26 mouse cellular contexts compared by ENCODE assay signal in genomic region chrX:13718283-13718682, GRCm38 (mm10). TPM values are rescaled to one million over a fixed set of nuclear protein-coding genes. Genes with fewer than 3 reads are reported as not detected.
A peak's percentile ranks its signal among the peaks of the same experiment; 100 is the strongest.
DNase-seq lines count a peak whose midpoint lies in the region; ATAC-seq and TF ChIP-seq lines count a peak whose summit lies in the region.
"Had no signal": no experiment of that assay in that cellular context is flagged by ENCODE, and none has a peak within 500 bp of the region (broad histone marks: within the 10 kb centered on the region; RNA-seq: fewer than 3 reads in every experiment).

No protein-coding gene starts in this region.

- TF ChIP-seq CTCF in lung, postnatal 0 days (IDR thresholded peaks at IDR 0.05), result no peak
- no peak for TF ChIP-seq CTCF in MEL (IDR thresholded peaks at IDR 0.05 in 2 of 3, conservative IDR thresholded peaks at IDR 0.05 in 1 of 3; ENCODE audit: control insufficient read depth in 1 of 3, insufficient read depth in 1 of 3, low read depth in 2 of 3, low read length in 3 of 3, poor library complexity in 1 of 3, severe bottlenecking in 1 of 3)

- peak; percentile 36 for DNase-seq in lung, postnatal 0 days (ENCODE audit: low spot score)
- DNase-seq in lung, postnatal 10 days, result no peak
- DNase-seq in 3T3-L1 (ENCODE audit: low read depth, low spot score), result peak; percentile 27
- peak; percentile 28 for DNase-seq in MEL (ENCODE audit: low read depth, low spot score)
- no peak for DNase-seq in ovary, adult 18-20 months (ENCODE audit: low spot score)
- DNase-seq in heart, postnatal 14 days, result no peak
- no peak for DNase-seq in kidney, postnatal 36 days
- DNase-seq: adrenal gland, adult 2 months; adrenal gland, postnatal 10 days; adrenal gland, postnatal 25 days; cerebellum, adult 11-12 months; cerebellum, adult 2 months; cerebellum, adult 9-10 months; cerebellum, postnatal 10 days; cerebellum, postnatal 25 days had no signal

- 65% methylated on average over 1 of the region's 1 CpGs for WGBS in lung, postnatal 0 days

- intact Hi-C loops in heart, postnatal 14 days (cut with DNase I), result no loop called here

- no peaks in the 10 kb centered on the region for H3K27me3 ChIP-seq in lung, postnatal 0 days (replicated peaks; ENCODE audit: insufficient read depth, low read length)
- no peaks in the 10 kb centered on the region for H3K27me3 ChIP-seq in MEL (ENCODE audit: control insufficient read depth in 1 of 2, insufficient read depth in 2 of 2, low read length in 2 of 2)
- no peaks in the 10 kb centered on the region for H3K27me3 ChIP-seq in myocyte (ENCODE audit: control insufficient read depth, insufficient read depth, insufficient read length)
- H3K27me3 ChIP-seq: CH12.LX; embryonic facial prominence, embryonic 12.5 days; forebrain, embryonic 12.5 days had no signal

- no peak overlapping the region for H3K9ac ChIP-seq in lung, postnatal 0 days (replicated peaks; ENCODE audit: low read depth)
- H3K9ac ChIP-seq in MEL (ENCODE audit: control insufficient read depth, low read depth, low read length, poor library complexity, severe bottlenecking), result no peak overlapping the region
- H3K9ac ChIP-seq: embryonic facial prominence, embryonic 12.5 days; forebrain, embryonic 12.5 days had no signal

- no peak overlapping the region for H3ac ChIP-seq in myocyte (ENCODE audit: control insufficient read depth, insufficient read length)

- H3K4me2 ChIP-seq in lung, postnatal 0 days (replicated peaks; ENCODE audit: low read depth, low read length), result no peak overlapping the region
- H3K4me2 ChIP-seq in myocyte (ENCODE audit: low read depth), result no peak overlapping the region
- H3K4me2 ChIP-seq: embryonic facial prominence, embryonic 12.5 days; forebrain, embryonic 12.5 days had no signal

- TF ChIP-seq EP300 in lung, postnatal 0 days (IDR thresholded peaks at IDR 0.05), result no peak
- no peak for TF ChIP-seq EP300 in MEL (IDR thresholded peaks at IDR 0.05; ENCODE audit: low read depth in 1 of 2, low read length in 2 of 2)

- no peak for TF ChIP-seq RAD21 in MEL (IDR thresholded peaks at IDR 0.05; ENCODE audit: low read depth, low read length)

- H3K27ac ChIP-seq in lung, postnatal 0 days (ENCODE audit: low read length), result no peak overlapping the region
- no peak overlapping the region for H3K27ac ChIP-seq in MEL (ENCODE audit: control insufficient read depth, low read depth, low read length)
- H3K27ac ChIP-seq: embryonic facial prominence, embryonic 10.5 days; embryonic facial prominence, embryonic 12.5 days; forebrain, embryonic 10.5 days; forebrain, embryonic 12.5 days had no signal

- no peaks in the 10 kb centered on the region for H3K36me3 ChIP-seq in lung, postnatal 0 days (ENCODE audit: insufficient read depth, low read length)
- peaks cover 0 to 19% of the 10 kb centered on the region in 2 experiments; a peak in 2 of 4 replicates for H3K36me3 ChIP-seq in MEL (ENCODE audit: control insufficient read depth in 1 of 2, insufficient read depth in 2 of 2, low read length in 2 of 2)
- no peaks in the 10 kb centered on the region for H3K36me3 ChIP-seq in myocyte (ENCODE audit: control insufficient read depth, insufficient read depth)
- H3K36me3 ChIP-seq: embryonic facial prominence, embryonic 12.5 days; forebrain, embryonic 12.5 days; G1E had no signal

- H3K79me2 ChIP-seq in MEL (ENCODE audit: control insufficient read depth, insufficient read depth, low read length, poor library complexity), result no peaks in the 10 kb centered on the region
- no peaks in the 10 kb centered on the region for H3K79me2 ChIP-seq in myocyte (ENCODE audit: control insufficient read depth, insufficient read depth)

- no peaks in the 10 kb centered on the region for H3K4me1 ChIP-seq in lung, postnatal 0 days (ENCODE audit: insufficient read depth, low read depth, low read length)
- H3K4me1 ChIP-seq in MEL (ENCODE audit: control insufficient read depth in 1 of 2, insufficient read depth in 2 of 2, low read length in 2 of 2), result peaks cover 5 to 21% of the 10 kb centered on the region in 2 experiments
- H3K4me1 ChIP-seq: embryonic facial prominence, embryonic 10.5 days; embryonic facial prominence, embryonic 12.5 days; forebrain, embryonic 10.5 days; forebrain, embryonic 12.5 days had no signal

- H3K4me3 ChIP-seq in lung, postnatal 0 days (ENCODE audit: low read depth, low read length), result no peak overlapping the region
- no peak overlapping the region for H3K4me3 ChIP-seq in MEL (ENCODE audit: control insufficient read depth in 1 of 2, insufficient read depth in 1 of 2, low read depth in 2 of 2, low read length in 2 of 2)
- no peak overlapping the region for H3K4me3 ChIP-seq in myocyte
- H3K4me3 ChIP-seq: embryonic facial prominence, embryonic 10.5 days; embryonic facial prominence, embryonic 12.5 days; forebrain, embryonic 10.5 days; forebrain, embryonic 12.5 days had no signal

- H3K9me3 ChIP-seq in lung, postnatal 0 days (ENCODE audit: low read length), result no peaks in the 10 kb centered on the region
- H3K9me3 ChIP-seq in MEL (replicated peaks; ENCODE audit: insufficient read depth, low read length), result no peaks in the 10 kb centered on the region
- H3K9me3 ChIP-seq: embryonic facial prominence, embryonic 10.5 days; embryonic facial prominence, embryonic 12.5 days; forebrain, embryonic 10.5 days; forebrain, embryonic 12.5 days; G1E had no signal

- TF ChIP-seq POLR2A in MEL (IDR thresholded peaks at IDR 0.05; ENCODE audit: control insufficient read depth in 1 of 2, insufficient read depth in 1 of 2, low read depth in 1 of 2, low read length in 2 of 2, poor library complexity in 1 of 2) (no peak), myocyte (IDR thresholded peaks at IDR 0.05; ENCODE audit: insufficient read length, low read depth) (no peak)

- no peak for ATAC-seq in lung, postnatal 0 days
- ATAC-seq: CD4-positive, CD25-positive, alpha-beta regulatory T cell, adult 4 months; forebrain, embryonic 14.5 days; forebrain, embryonic 16.5 days had no signal

TF ChIP-seq in MEL, 35 proteins besides CTCF, POLR2A, EP300 and RAD21:
- TF ChIP-seq CHD2 (IDR thresholded peaks at IDR 0.05; ENCODE audit: low read length) (no peak), UBTF (IDR thresholded peaks at IDR 0.05; ENCODE audit: borderline replicate concordance, insufficient read depth, low read depth, low read length) (no peak), ZKSCAN1 (IDR thresholded peaks at IDR 0.05; ENCODE audit: low read depth, low read length) (no peak), TAL1 (IDR thresholded peaks at IDR 0.05; ENCODE audit: low read length) (peak; percentile 14; the same call in 1 of the 2 replicates), E2F4 (IDR thresholded peaks at IDR 0.05; ENCODE audit: borderline replicate concordance, low read depth, low read length) (no peak), MYC (IDR thresholded peaks at IDR 0.05; ENCODE audit: low read depth, low read length) (no peak), ZMIZ1 (IDR thresholded peaks at IDR 0.05; ENCODE audit: low read depth, low read length) (no peak), TBP (IDR thresholded peaks at IDR 0.05; ENCODE audit: low read depth, low read length) (no peak), MAX (IDR thresholded peaks at IDR 0.05; ENCODE audit: low read length) (no peak)

TF ChIP-seq in myocyte, 11 proteins besides CTCF, POLR2A, EP300 and RAD21:
- TF ChIP-seq MYOD1 (IDR thresholded peaks at IDR 0.05; ENCODE audit: control insufficient read depth in 1 of 3, insufficient read length in 2 of 3, low read depth in 2 of 3), result peak; percentile 59 to 81 (median 68)
- no peak for TF ChIP-seq E2F4 (IDR thresholded peaks at IDR 0.05; ENCODE audit: insufficient read depth)
- TF ChIP-seq POLR2AphosphoS2 (IDR thresholded peaks at IDR 0.05; ENCODE audit: insufficient read length, low read depth), result no peak
- TF ChIP-seq MYOG (IDR thresholded peaks at IDR 0.05; ENCODE audit: control insufficient read depth in 1 of 3, insufficient read depth in 1 of 3, insufficient read length in 2 of 3, low read depth in 2 of 3), result peak in 2 of 3 experiments; percentile 12 to 13
- no peak for TF ChIP-seq SRF (IDR thresholded peaks at IDR 0.05; ENCODE audit: control insufficient read depth, insufficient read length, low read depth)
- no peak for TF ChIP-seq REST (IDR thresholded peaks at IDR 0.05; ENCODE audit: insufficient read depth, insufficient read length)
- no peak for TF ChIP-seq CEBPB (IDR thresholded peaks at IDR 0.05; ENCODE audit: insufficient read depth, poor library complexity, severe bottlenecking)
- no peak for TF ChIP-seq MAX (IDR thresholded peaks at IDR 0.05; ENCODE audit: low read depth)
- no peak for TF ChIP-seq TCF3 (IDR thresholded peaks at IDR 0.05; ENCODE audit: insufficient read length, low read depth)
- no peak for TF ChIP-seq USF1 (IDR thresholded peaks at IDR 0.05; ENCODE audit: low read depth)
- TF ChIP-seq TCF12 (IDR thresholded peaks at IDR 0.05; ENCODE audit: insufficient read depth, poor library complexity, severe bottlenecking), result no peak

RNA-seq across cellular contexts. Expression of gene Gpr82, which starts 57.1 kb away (rescaled TPM):
- polyA plus RNA-seq in lung, postnatal 0 days (2015; fragmentation: Nextera tagmentation; extraction: Ambion mirVana), result 0.07 and 0.32 TPM in 2 replicates
- 0.12 and 0.13 TPM in 2 replicates for total RNA-seq in MEL (2012; rRNA removed)
- polyA plus RNA-seq in MEL (2012; ENCODE audit: insufficient read depth in 1 of 2, insufficient read length in 2 of 2, low read depth in 1 of 2, low replicate concordance in 2 of 2, missing spikeins in 1 of 2) (under 1 TPM in 1 of 2 experiments, not detected in 1; 0.06 TPM), myocyte (2012; fragmentation: generic; extraction: Trizol) (0.01 TPM)
- not detected for total RNA-seq in heart, postnatal 14 days (2021)
- total RNA-seq: adrenal gland, adult 2 months; adrenal gland, postnatal 10 days; adrenal gland, postnatal 25 days; adrenal gland, postnatal 4 days had no signal
- polyA plus RNA-seq: adrenal gland, adult 2 months; cerebellum, adult 2 months; G1E had no signal

Comparison
In these comparisons a context has a peak if more than half of its experiments do, and no peak if none do; other contexts are left out.
1. DNase-seq: peak in lung, postnatal 0 days (single experiment), 3T3-L1 (single experiment) and MEL (single experiment); none in lung, postnatal 10 days (single experiment), ovary, adult 18-20 months (single experiment), heart, postnatal 14 days (0 of 2) and kidney, postnatal 36 days (0 of 2).